Mouse (Mus musculus) right cerebral cortex, postnatal 25 days (tissue): ENCODE measurements around the gene Vezt.
A peak's percentile ranks its signal among the peaks of the same experiment; 100 is the strongest.

ENCODE experiments used
- DNase-seq: peaks from one replicate; pipeline ENCODE4 v3.0.0; 2022

The Vezt gene

GRCm38 (mm10) chr10:93909811-93910446, 125.7 kb downstream of the Vezt start:
- no peak for DNase-seq

GRCm38 (mm10) chr10:93909015-93909414, 126.6 kb downstream of the Vezt start:
- DNase-seq = no peak

- no peak for DNase-seq
These were observed 127.1 kb downstream of the Vezt start for GRCm38 (mm10) chr10:93908540-93908939.

- no peak for DNase-seq
These were observed 128.2 kb downstream of the Vezt start for GRCm38 (mm10) chr10:93907376-93907775.

- no peak for DNase-seq
These were observed 135.7 kb downstream of the Vezt start for GRCm38 (mm10) chr10:93899907-93900306.

- no peak for DNase-seq
These were observed 136.3 kb downstream of the Vezt start for GRCm38 (mm10) chr10:93899303-93899702.

GRCm38 (mm10) chr10:93897043-93897646, 138.5 kb downstream of the Vezt start, which contains the start of gene Metap2:
Gene Metap2, minus strand, starts transcription at chr10:93897093.
- no peak for DNase-seq

- DNase-seq = no peak
These were observed 143.1 kb downstream of the Vezt start for GRCm38 (mm10) chr10:93892551-93892950.

- DNase-seq = no peak
These were observed 144.6 kb downstream of the Vezt start for GRCm38 (mm10) chr10:93891031-93891430.

GRCm38 (mm10) chr10:93890565-93890964, 145.1 kb downstream of the Vezt start:
- no peak for DNase-seq

- no peak for DNase-seq
These were observed 145.6 kb downstream of the Vezt start for GRCm38 (mm10) chr10:93889976-93890375.

- DNase-seq = peak; percentile 91
These were observed 146.1 kb downstream of the Vezt start for GRCm38 (mm10) chr10:93889579-93889950.
